Mouse (Mus musculus) v-Abl transformed pro-B cells (cell line): ENCODE measurements around the gene Smtnl2.

Experiments used
- in situ Hi-C, 2 experiments: fragments of 400-800 bp; cut with MboI; formaldehyde crosslinking; loops; one replicate each; pipeline ENCODE4 v1.15.1; 2025; ENCODE audit not compliant: unreplicated experiment in 2 of 2

Gene Smtnl2

DNA sequence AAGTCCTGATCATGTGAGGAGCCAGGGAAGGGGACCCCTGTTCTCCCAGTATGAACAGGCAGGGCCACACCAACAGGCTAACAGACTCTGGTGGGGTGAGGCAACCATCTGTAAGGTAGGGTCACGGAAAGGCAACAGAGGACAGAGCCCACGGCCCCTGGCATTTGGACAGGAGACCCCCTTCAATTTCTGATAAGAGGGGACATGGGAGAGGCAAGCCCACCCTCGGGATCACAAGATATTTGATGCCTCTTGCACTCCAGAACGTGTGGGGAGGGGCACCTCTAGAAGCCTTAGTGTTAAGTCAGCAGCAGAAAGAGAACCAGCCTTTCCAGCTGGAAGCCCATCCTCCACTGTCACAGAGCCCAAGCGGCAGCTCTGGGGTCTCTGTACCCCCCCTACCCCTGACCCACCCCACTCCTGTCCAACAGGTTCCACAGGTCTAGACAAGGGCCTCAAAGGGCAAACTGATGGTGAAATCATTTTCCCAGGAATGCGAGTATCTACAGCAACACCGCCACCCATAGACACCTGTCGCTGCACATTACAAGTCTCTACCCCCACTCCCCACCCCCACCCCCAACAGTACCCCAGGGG lies 5.3 kb downstream of the Smtnl2 start:
- in situ Hi-C loops = no loop called here

- in situ Hi-C loops = no loop called here
These were observed 6.0 kb downstream of the Smtnl2 start for GRCm38 (mm10) chr11:72405532-72405931.

DNA sequence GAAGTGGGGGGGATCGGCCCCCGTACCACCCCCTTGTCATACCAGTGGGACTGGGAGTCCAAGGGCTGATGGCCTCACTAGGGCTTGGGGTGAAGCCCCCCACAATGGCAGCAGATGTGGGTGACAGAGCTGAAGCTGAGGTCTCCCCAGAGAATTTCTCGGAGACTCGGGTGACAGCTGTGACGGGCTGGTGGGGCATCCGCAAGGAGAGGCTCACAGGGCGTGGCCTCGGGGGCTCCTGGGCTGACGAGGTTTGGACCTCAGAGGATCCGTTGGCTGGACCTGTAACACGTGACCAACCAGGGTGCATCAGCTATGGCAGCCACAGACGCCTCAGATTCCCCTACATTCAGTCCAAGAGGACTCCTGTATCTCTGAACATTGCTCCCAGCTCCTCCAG lies 8.5 kb downstream of the Smtnl2 start:
- in situ Hi-C loops = no loop called here

GRCm38 (mm10) chr11:72402017-72402416 lies 9.5 kb downstream of the Smtnl2 start:
- in situ Hi-C loops = no loop called here

- in situ Hi-C loops = no loop called here
These were observed 10.4 kb downstream of the Smtnl2 start for GRCm38 (mm10) chr11:72401068-72401467.

GRCm38 (mm10) chr11:72397811-72398525 lies 13.5 kb downstream of the Smtnl2 start:
- in situ Hi-C loops = no loop called here

DNA sequence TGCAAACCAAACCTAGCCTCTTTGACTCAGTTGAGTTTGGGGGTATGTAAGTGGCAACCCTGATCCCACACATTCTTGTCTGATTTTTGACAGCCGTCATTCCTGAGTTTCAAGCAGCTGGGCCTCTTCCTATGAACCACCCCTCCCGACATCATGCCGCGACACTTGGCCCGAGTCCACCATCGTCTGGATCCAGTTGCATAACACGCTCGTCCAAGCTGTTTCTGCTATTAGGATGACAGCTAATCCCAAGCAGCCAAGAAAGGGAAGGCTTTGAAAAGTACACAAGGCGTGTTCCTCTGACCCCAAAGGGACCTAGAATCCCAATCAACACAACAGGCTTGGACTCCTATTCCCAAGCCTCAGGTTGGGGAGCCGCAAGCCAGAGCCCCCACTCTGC lies 14.4 kb downstream of the Smtnl2 start:
- in situ Hi-C loops = no loop called here

GRCm38 (mm10) chr11:72396621-72397020 lies 14.9 kb downstream of the Smtnl2 start:
- in situ Hi-C loops = no loop called here

GRCm38 (mm10) chr11:72395652-72396051 lies 15.9 kb downstream of the Smtnl2 start:
- in situ Hi-C loops = no loop called here

DNA sequence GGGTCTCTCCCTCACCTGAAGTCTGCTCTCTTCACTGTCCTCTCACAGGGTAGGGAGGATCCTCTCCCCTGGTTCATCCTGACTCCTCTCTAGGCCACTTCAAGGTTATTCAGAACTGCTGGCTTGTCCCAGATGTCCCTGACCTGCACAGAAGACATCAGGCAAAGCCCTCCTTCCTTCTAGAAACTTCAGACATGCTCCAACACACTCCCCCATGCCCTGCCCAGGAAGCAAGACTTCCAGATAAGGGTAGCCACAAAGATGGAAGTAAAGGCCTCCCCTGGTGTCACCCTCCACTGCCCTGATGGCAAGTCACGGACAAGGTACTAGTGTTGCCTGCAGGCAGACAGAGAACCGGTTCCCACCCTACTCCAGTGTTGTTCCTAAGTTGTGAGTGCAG lies 16.8 kb downstream of the Smtnl2 start:
- in situ Hi-C loops = no loop called here

- in situ Hi-C loops = no loop called here
These were observed 17.8 kb downstream of the Smtnl2 start for GRCm38 (mm10) chr11:72393669-72394068.

- in situ Hi-C loops = no loop called here
These were observed 18.3 kb downstream of the Smtnl2 start for GRCm38 (mm10) chr11:72393243-72393642.

DNA sequence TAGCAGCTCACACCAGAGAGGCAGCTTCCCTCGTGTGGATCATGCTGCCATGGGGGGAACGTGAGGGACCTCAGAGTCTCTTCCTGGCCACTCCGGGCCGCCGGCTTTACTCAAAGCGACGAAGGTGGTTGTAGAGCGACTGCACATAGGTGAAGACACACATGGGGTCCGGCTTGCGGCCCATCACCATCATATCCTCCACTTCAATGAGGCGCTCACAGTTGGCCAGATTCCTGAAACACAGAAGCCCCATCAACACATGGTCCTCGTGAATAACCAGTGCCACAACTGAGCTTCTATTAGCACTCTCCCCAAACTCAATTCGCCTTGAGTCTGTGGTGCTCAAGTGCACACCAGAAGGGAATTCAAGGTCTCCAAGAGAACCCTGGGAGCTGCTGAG lies 20.3 kb downstream of the Smtnl2 start:
- in situ Hi-C loops = no loop called here

DNA sequence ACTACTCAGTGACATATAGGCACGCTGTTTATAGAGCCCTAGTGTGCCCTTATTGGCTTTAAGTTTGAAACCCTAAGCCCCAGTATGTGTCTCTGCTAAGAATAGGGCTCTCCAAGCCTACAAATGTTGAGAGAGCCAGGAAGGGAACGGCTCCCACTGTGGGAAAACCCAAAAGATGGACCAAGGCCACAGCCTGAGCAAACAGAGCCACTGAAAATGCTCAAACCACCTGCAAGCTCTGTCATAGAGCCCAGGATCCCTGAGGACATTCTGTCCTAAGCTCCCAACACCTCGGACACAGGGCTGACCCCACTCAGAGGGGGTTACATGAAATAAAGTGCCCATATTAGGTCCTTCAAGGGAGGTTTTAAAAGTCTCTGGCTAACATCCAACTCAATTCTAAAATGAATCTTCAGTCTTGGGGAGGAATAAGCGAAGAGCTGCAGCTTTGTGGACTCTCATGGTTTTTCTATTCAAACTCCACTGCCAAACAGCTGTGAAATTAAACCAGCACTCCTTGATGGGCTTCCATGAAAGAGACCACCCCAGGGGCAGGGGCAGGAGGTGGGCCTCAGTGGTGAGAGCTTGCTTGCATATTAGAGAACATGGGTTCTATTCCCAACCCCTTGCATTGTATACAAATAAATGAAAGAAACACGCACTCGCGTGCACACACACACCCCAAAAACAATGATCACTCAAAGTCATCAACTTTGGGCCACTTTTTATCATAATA lies 21.9 kb downstream of the Smtnl2 start:
- in situ Hi-C loops = no loop called here

GRCm38 (mm10) chr11:72388113-72388529 lies 23.4 kb downstream of the Smtnl2 start:
- in situ Hi-C loops = no loop called here

DNA sequence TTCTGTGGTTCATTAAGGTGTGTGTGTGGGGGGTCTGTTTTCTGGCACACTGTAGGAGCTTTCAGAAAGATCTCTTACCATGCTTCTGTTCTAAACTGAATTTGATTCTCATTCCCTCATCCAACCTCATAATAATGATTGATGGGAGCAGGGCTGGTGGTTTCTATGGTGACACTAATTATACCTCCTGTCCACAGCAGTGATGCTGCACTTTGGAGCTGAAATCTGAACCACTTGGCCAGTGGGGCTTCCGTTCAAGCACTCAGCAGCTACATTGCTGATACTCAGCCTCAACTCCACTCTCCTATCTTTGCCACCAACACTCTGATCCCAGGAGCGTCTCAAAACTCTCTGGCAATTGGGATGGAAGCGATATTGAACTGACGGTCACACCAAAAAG lies 32.2 kb downstream of the Smtnl2 start:
- in situ Hi-C loops = no loop called here

DNA sequence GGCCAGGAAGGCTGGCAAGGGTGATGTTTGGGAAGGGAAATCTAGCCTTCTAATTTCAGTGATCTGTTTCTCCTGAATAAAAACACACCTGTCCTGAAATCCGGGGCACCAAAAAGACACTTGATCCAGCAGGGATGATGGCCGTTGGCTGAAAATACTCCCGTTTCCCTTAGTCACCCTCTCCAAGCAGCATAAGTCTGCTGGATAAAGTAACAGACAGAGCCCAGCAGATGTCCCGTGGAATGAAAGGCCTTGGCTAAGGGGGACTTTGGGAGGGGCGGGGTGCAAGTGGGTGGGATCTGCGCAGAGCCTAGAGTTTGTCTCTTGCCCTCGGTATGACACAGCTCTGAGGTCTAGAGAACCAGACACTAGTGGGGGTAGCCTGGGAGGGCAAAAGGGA lies 33.3 kb downstream of the Smtnl2 start:
- in situ Hi-C loops = no loop called here

GRCm38 (mm10) chr11:72376562-72376961 lies 35.0 kb downstream of the Smtnl2 start:
- in situ Hi-C loops = no loop called here

DNA sequence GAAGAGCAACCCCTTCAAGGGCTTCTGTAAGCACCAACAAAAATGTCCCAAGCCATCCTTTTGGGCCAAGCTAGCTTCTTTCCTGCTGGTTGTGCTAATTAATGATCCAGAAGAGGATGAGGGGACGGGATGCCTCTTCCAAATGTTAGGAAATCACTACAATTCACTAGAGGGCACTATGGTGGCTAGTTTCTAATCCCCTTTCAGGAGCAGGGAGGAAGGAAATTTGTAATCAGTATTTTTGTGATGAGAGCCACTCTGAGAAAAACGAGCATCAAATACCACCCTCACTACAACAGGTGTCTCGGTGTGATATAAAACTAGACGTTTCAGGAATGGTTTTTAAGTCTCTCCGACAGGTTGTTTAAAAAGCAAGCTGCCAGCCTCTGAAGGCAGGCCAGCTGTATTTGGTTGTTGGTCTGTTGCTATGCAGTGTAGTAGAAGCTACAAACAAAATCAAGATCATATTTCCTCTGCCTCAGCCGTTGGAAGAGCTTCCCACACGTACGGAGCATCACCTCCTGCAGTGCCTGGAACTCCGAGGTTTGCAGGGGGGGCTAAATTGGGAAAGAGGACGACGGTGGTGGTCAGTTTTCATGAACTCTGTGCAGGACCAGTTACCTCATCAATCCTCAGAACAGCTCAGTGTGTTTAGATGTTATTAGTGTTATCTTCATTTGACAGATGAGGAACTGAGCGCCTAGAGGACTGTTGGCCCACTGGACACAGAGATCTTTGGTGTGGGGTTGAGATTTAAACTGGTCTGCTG lies 41.4 kb downstream of the Smtnl2 start:
- in situ Hi-C loops = loop anchor here in 1 of 2 experiments (25.0 kb wide), 1 partner anchor 1992 kb away; the partner anchor contains the start of genes Olfr411 and Olfr412

DNA sequence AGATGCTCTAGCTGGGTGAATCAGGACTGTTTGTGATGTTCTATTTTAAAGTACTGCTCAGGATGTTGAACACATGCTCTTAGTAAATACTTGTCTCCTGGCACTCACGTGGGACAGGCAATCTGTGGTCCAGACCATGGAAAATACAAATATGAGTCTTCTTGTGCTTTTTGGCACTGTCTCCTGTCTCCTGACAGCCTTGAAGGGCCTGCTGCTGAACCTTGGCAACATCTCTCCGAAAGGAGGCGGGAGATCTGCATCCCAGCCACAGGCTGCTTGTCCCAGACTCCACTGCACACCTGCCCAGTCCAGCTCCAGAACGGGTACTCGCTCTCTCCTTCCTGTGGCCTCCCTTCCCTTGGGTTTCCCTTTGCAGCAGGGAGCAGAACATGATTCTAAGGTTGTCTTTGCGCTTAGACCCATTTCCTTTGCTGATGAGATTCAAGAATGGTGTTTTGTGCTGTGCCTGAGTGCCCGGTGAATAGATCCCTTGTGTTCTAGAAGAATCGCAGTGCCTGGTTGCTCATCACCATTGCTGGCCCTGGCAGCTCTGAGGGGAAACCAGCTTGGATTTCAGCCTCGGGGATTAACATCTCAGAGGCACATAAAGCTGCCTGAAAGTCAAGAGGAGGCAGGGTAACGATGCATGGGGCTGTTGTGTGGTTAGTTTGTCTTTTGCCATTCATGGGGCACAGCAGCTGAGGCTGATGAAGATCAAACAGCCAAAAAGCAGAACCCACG lies 43.4 kb downstream of the Smtnl2 start:
- in situ Hi-C loops = loop anchor here in 1 of 2 experiments (25.0 kb wide), 1 partner anchor 1994 kb away; the partner anchor contains the start of genes Olfr411 and Olfr412
